Mouse (Mus musculus): ENCODE measurements around the gene Iqgap3. TPM values are rescaled to one million over a fixed set of nuclear protein-coding genes. Genes with fewer than 3 reads are reported as not detected.

The Iqgap3 gene
- total RNA-seq, 2 experiments from 2014 or later, result 17.2 to 18.8 TPM

DNA sequence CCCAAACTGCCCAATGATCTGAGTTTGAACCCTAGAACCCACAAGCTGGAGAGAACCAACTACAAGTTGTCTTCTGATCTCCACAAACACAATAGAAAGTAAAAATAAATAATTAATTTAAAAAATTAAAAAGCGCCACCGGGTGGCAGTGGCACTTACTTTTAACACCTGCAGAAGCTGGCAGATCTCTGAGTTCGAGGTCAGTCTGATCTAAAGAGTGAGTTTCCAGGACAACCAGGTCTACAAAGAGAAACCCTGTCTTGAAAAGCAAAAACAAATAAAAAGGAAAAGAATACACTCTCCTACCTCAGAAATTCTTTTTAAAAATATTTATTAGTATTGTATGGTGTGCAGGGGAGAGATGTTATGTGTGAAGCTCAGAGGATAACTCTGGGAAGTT is 56.0 kb downstream of the Iqgap3 start:
- DNase-seq (ENCODE audit: low spot score in 2 of 2), result no peak

DNA sequence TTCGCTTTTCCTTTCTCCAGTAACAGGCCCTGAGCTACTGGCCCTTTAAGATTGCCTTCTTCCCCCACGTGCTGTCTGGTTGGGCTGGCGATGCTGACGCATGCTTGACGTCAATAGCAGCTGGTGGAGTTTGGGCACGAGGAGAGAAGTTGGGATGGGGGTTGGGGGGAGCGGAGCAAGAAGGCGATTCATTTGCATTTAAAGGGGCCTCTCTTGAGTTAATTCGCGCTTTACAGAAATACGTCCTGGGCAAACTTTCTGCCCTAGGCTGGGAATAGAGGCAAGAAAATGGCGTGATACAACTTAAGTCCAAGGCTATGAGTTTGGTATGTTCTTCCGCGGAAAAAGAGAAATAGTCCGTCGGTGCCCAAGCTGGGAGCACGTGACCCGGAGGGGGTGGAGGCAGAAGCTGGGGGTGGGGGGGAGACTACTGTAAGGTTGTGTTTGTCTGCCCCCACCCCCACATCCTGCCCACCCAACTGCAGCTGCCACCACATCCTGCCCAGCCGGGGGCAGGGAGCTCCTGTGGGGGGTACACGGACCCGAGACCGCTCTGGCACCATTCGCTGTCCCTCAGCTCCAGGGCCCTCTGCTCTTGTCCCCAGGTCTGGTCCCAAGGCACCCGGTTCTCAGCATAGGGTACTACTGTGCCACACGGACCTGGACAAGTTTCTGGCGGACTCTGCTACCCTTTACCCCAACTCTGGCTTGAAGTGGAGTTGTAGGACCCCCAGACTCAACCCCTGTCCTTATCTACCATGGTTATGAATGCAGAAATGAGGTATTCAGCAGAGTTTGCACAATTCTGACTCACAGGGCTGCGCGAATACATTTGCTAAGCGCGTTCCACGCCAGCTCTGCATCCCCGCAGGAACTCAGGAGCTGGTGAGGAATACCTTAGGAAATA is 56.8 kb downstream of the Iqgap3 start:
- DNase-seq (ENCODE audit: low spot score in 2 of 2), result peak; percentile 73 to 87

DNA sequence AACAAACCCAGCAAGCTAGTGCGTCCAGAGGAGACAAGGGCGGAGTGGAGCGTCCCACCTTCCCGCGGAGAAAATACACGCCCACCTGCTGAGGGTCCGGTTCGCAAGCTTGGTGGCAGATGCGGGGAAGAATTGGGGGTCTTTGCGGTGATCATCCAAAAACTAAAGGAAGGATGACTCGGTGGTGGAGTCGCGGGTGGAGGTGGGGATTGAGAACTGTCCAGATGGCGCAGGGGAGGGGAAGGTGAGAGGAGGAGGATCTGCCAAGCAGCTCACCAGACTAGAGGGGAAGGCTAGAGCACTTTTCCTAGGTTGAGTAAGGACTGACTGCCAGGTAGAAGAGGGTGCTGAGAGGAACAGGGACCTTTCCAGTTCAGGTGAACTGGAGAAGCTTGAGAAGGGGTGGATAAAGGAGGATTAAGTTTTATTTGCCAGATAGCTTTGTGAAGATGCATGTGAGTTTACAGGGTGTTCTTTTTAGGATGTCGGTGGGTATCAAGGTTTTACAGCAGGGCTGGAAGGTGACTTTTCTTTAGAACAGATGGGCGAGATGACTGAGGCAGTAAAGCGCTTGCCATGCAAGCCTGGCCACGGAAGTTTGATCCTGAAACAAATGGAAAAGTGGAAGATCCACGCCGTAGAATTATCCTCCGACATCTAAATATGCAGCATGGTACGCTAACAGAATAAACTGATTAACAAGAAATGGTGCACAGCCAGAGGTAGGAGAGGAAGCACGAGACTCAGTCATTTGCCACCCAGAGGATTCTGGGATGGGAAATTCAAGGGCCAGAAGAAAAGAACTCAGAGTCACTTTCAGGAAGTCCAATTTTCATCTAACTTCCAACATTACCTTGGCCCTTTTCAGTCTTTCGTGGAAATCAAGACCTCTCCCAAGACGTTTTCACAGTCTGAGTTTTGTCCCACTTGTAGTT is 57.7 kb downstream of the Iqgap3 start:
- DNase-seq (ENCODE audit: low spot score in 2 of 2), result no peak

GRCm38 (mm10) chr3:88140178-88140902 is 58.6 kb downstream of the Iqgap3 start:
- no peak for DNase-seq (ENCODE audit: low spot score in 2 of 2)

DNA sequence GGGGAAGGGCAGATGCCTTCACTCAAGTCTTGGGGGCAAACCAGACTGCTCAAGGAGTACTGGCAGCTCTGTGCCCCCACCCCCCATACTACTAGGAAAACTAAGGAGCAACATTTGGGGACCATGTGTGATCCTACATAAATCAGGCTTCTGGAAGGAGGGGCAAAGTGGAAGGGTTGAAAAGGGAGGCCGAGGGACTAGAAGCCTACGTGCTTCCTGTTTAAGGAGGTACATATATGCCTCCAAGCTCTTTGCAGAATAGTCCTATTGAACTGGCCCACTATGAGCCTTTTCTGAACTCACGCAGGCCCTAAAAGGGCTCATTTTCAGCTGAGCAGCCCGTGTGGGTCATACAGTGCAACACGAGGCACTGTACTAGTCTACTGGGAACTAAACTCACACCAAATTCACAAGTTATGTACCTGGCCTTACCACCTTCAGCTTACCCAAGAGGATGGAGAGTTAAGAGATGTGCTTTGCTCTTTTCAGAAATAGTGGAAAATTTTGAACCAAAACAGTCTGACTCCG is 59.2 kb downstream of the Iqgap3 start:
- DNase-seq (ENCODE audit: low spot score in 2 of 2), result no peak

GRCm38 (mm10) chr3:88141439-88141786 is 59.6 kb downstream of the Iqgap3 start:
- DNase-seq (ENCODE audit: low spot score in 2 of 2), result no peak

- DNase-seq (ENCODE audit: low spot score in 2 of 2), result peak; percentile 94 to 96
Observed at GRCm38 (mm10) chr3:88141787-88142523, 60.2 kb downstream of the Iqgap3 start, which contains the start of gene Mef2d. Gene Mef2d (plus strand): TSS chr3:88142372.

GRCm38 (mm10) chr3:88142546-88142915 is 60.8 kb downstream of the Iqgap3 start:
- peak in 1 of 2 experiments; percentile 45 for DNase-seq (ENCODE audit: low spot score in 2 of 2)

DNA sequence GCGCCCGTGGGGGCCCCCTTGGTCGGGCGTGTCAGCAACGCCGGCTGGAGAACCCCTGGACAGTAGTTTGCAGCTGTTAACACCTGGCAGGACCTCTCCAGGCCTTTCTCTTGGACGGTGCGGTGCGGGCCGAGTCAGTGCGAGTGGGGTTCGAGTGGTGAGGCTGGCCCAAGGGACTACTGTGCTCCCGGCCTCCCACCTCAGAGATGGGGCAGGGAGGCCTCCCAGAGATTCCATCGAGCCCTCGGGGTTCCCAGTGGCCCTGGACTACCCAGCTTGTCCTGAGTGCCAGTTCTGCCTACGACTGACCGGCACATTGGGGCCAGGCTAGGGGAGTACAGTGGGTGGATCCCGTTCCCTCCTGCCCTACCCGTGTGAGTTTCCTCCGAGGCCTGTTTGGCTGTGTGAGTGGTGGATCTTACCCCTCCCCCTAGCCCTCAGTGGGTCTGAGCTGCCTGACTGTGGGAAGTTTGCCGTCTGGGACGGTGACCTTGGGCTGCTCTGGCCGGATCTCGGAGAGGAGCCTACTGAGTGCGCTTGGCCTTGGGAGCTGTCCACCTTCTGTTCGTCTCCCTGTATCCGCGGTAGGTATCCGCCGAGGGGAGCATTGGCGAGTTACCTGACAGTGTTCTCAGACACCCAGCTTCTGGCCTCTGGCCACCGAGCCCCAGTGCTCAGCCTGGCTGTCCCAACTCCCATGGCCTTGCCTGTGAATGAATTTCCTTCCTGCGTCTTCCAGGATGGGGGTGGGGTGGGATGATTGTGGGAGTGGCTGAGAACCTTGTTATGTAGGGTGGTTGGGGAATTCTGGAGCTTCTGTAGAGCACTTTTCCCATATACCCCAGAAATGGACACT is 61.4 kb downstream of the Iqgap3 start:
- peak in 1 of 2 experiments; percentile 49 for DNase-seq (ENCODE audit: low spot score in 2 of 2)

DNA sequence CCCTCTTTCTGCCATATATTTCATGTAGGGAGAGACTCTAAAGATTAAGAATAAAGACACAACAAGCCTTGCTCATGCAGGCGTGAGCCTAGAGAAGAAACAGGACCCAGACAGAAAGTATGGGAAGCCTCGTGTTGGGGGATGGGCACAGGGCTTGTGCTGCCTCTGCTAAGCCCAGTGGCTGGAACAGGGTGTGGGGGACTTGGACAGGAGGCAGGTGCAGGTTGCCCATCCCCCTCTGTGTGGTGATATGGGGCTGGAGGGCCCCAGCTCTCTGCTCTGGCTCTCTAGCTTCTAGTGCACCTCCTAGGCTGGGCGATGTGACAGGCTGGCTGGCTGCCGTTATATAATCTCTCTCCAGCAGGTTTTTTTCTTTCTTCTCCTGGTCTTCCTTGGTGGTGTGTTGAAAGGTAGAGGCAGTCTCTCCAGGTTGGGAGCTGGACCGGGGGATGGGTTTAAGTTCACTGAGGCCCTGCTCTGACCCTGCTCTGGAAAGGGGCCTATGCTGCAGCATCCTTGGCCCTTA is 62.3 kb downstream of the Iqgap3 start:
- DNase-seq (ENCODE audit: low spot score in 2 of 2), result no peak

DNA sequence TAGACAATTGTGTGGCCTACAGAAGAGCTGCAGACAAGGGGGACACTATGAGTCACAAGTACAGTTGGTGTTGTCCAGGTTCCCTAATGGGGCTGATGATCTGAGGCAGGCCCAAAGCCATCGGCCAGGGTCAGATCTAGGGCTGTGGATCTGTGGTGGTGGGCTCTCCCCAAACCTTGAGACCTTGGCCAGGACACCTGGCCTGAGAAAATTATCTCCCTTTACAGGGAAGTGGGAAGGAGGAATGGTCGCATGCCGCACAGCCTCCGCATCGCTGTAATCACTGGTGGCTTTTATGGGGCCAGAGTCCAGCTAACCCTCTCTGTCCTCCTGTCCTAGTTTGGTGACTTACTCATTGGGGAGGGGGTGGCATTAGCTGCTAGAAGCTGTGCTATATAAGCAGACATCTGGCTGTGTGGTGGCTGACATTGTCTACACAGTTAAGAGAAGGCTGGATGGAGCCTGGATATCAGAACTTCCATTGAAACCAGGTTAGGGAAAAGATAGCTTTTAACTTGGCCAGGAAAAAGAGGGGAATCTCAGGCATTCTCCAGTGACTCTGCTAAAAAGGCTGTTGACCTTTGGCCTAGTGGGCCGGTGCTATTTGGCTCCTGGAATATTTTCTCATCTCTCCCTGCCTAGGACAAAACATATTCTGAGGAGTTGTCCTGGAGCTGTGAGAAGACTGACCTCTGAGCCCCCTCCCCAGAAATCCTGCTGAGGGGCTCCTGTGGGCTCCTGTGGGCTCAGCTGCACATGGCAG is 63.1 kb downstream of the Iqgap3 start:
- DNase-seq (ENCODE audit: low spot score in 2 of 2), result no peak

- DNase-seq (ENCODE audit: low spot score in 2 of 2), result no peak
Observed at GRCm38 (mm10) chr3:88145411-88145782, 63.6 kb downstream of the Iqgap3 start.

- no peak for DNase-seq (ENCODE audit: low spot score in 2 of 2)
Observed at GRCm38 (mm10) chr3:88145952-88146351, 64.2 kb downstream of the Iqgap3 start.

DNA sequence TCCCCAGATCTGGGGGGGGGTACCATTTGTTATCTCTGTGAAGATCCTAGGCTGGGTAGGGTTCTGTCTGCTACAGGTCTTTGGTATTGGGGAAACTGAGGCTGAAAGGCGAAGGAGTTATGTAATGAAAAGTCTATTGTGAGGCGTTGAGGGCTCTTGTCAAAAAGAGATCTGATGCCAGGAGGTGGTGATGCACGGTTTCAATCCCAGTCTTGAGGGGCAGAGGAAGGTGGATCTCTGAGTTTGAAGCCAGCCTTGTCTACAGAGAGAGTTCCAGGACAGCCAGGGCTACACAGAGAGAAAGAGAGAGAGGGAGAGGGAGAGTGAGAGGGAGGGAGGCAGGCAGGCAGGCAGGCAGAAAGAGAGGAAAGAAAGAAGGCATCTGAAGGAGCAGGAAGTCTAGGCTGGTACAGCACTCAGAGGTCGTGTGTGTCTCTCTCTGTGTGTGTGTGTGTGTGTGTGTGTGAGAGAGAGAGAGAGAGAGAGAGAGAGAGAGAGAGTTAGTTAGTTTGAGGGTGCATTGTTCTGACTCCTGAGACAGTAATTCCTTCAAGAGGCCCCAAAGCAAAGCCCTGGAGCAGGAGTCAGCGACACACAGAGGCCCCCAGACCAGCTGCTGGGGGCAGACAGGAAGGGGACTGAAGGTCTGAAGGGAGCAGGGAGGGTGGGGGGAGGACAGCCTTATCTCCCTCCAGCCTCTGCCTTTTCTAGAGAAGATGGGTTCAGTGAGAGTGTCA is 64.8 kb downstream of the Iqgap3 start:
- no peak for DNase-seq (ENCODE audit: low spot score in 2 of 2)

DNA sequence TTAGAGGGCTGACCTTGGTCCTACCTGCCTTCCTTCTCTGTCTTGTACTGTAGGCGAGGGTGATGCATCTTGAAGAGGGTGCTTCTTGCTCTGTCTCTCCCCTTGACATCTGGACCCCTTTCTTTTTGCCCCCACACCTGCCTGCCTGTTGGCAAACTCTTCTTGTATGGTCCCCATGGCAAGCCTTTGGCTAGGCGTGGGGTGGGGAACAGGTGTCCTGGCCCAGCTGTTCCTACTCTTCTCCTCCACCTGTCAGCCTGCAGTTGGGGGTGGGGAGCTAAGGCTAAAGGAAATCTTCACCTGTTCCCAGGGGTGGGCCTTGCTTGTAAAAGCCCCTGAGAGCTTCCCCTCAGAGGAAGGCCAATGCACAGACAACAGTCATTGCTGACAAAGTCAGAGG is 65.7 kb downstream of the Iqgap3 start:
- DNase-seq (ENCODE audit: low spot score in 2 of 2), result no peak

DNA sequence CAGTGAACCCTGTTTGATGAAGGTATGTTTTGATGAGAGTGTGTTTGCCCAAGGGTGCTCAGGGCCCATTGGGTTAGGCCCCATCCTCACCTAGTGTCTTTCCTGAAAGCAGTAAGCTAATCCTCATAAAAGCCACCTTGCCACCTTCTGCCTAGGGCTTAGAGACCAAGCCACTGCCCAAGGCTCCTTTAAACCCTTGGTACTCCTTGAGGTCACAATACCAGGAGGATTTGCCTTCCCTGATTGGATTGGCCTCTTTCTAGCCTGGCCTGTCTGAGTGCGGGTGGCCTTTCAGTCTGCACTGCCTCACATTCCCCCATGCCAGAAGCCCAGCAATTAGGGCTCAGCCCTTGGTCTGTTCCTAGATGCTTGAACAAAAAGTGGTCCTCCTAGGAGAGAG is 66.1 kb downstream of the Iqgap3 start:
- no peak for DNase-seq (ENCODE audit: low spot score in 2 of 2)

DNA sequence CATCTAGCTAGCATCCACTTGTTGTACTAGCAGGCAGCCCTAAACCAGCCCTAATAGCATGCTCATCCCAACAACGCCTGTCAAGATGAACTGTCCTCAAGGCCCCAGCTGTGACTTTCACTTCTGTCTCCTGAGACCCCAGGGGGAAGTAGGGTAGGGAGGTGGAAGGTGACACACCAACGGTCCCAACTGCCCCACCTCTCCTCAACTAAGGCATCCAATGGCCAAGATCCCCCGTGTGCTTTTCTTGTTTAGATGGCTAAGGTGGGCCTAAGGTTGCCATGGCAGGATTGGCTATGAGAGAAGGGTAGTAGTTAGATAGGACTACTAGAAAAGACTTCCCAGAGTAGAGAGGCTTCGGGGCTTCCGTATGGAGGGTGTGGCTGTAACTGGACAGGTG is 66.6 kb downstream of the Iqgap3 start:
- DNase-seq (ENCODE audit: low spot score in 2 of 2), result no peak
